18 mouse cellular contexts compared by ENCODE assay signal in genomic region chr4:137517989-137518691, GRCm38 (mm10). TPM values are rescaled to one million over a fixed set of nuclear protein-coding genes. Genes with fewer than 3 reads are reported as not detected.
A peak's percentile ranks its signal among the peaks of the same experiment; 100 is the strongest.
DNase-seq lines count a peak whose midpoint lies in the region; ATAC-seq and TF ChIP-seq lines count a peak whose summit lies in the region.
"Had no signal": no experiment of that assay in that cellular context is flagged by ENCODE, and none has a peak within 500 bp of the region (broad histone marks: within the 10 kb centered on the region; RNA-seq: fewer than 3 reads in every experiment).

No protein-coding gene starts in this region.

- H3K9ac ChIP-seq in kidney, postnatal 0 days (ENCODE audit: low read depth, low read length) = no peak overlapping the region
- H3K9ac ChIP-seq in ES-E14 (ENCODE audit: insufficient read depth, low read depth, low read length, poor library complexity, severe bottlenecking) = peak overlapping the region; percentile 57
- H3K9ac ChIP-seq in stomach, postnatal 0 days (ENCODE audit: low read length) = no peak overlapping the region
- H3K9ac ChIP-seq: lung, embryonic 15.5 days had no signal

- H3K36me3 ChIP-seq in kidney, postnatal 0 days (ENCODE audit: insufficient read depth, low read length) = peaks cover 80% of the 10 kb centered on the region
- H3K36me3 ChIP-seq in ES-E14 (ENCODE audit: control insufficient read depth, insufficient read depth, low read length, poor library complexity, severe bottlenecking) = peaks cover 85% of the 10 kb centered on the region
- peaks cover 57% of the 10 kb centered on the region for H3K36me3 ChIP-seq in stomach, postnatal 0 days (ENCODE audit: control insufficient read depth, insufficient read depth, low read length)

- ATAC-seq in kidney, postnatal 0 days (replicated peaks; ENCODE audit: low FRiP score, low read depth) = no peak
- no peak for ATAC-seq in stomach, postnatal 0 days (ENCODE audit: low FRiP score, low TSS enrichment)
- ATAC-seq: hindbrain, embryonic 16.5 days had no signal

- 84% methylated on average over 36 of the region's 36 CpGs for WGBS in kidney, postnatal 0 days
- WGBS in stomach, postnatal 0 days = 74% methylated on average over 36 of the region's 36 CpGs

- no peaks in the 10 kb centered on the region for H3K4me1 ChIP-seq in kidney, postnatal 0 days (replicated peaks; ENCODE audit: insufficient read depth, low read length)
- H3K4me1 ChIP-seq in ES-E14 (ENCODE audit: control insufficient read depth in 2 of 2, insufficient read depth in 2 of 2, low read length in 2 of 2, poor library complexity in 1 of 2) = no peaks in the 10 kb centered on the region; a peak in 1 of 4 replicates
- no peaks in the 10 kb centered on the region for H3K4me1 ChIP-seq in stomach, postnatal 0 days (replicated peaks; ENCODE audit: control insufficient read depth, insufficient read depth)
- H3K4me1 ChIP-seq: lung, embryonic 15.5 days had no signal

- DNase-seq in kidney, postnatal 0 days (ENCODE audit: low spot score) = peak; percentile 44
- no peak for DNase-seq in kidney, adult 8-10 months
- peak; percentile 51 for DNase-seq in testis, postnatal 10 days (ENCODE audit: low spot score)
- DNase-seq in testis, postnatal 14 days (ENCODE audit: low spot score) = no peak
- DNase-seq in ES-E14 (ENCODE audit: low read depth, low spot score) = peak; percentile 21
- DNase-seq in stomach, postnatal 0 days (ENCODE audit: low spot score) = peak; percentile 34
- no peak for DNase-seq in gastrocnemius, postnatal 14 days
- DNase-seq: adrenal gland, adult 8-10 months; cerebellum, adult 8-10 months; heart, adult 11 months; kidney, postnatal 25 days; layer of hippocampus, postnatal 36 days had no signal

- H3K4me3 ChIP-seq in kidney, postnatal 0 days (replicated peaks; ENCODE audit: low read depth, low read length) = no peak overlapping the region
- H3K4me3 ChIP-seq in ES-E14 (ENCODE audit: insufficient read depth in 1 of 2, low read depth in 1 of 2, low read length in 2 of 2, poor library complexity in 1 of 2, severe bottlenecking in 1 of 2) = peak overlapping the region; percentile 22 to 51; a peak in 3 of 4 replicates
- no peak overlapping the region for H3K4me3 ChIP-seq in stomach, postnatal 0 days (ENCODE audit: low read depth, low read length)
- H3K4me3 ChIP-seq: erythroblast, embryonic 14.5 days; lung, embryonic 15.5 days had no signal

- in situ Hi-C loops in ES-E14 (cut with MboI; ENCODE audit: low sequenced_read_pairs in 2 of 2, unreplicated experiment in 2 of 2) = no loop called here

- H3K27ac ChIP-seq in kidney, postnatal 0 days = no peak overlapping the region
- no peak overlapping the region for H3K27ac ChIP-seq in ES-E14 (ENCODE audit: insufficient read depth, low read depth, low read length, poor library complexity, severe bottlenecking)
- H3K27ac ChIP-seq in stomach, postnatal 0 days (replicated peaks) = no peak overlapping the region
- H3K27ac ChIP-seq: lung, embryonic 15.5 days had no signal

- H3K27me3 ChIP-seq in kidney, postnatal 0 days (ENCODE audit: insufficient read depth, low read length) = no peaks in the 10 kb centered on the region
- H3K27me3 ChIP-seq in stomach, postnatal 0 days (ENCODE audit: control insufficient read depth, insufficient read depth, low read length) = no peaks in the 10 kb centered on the region
- H3K27me3 ChIP-seq: lung, embryonic 15.5 days had no signal

- TF ChIP-seq EP300 in stomach, postnatal 0 days (optimal IDR thresholded peaks at IDR 0.05) = no peak

- intact Hi-C loops in gastrocnemius, postnatal 14 days (cut with DNase I; ENCODE audit: low total_unique reads) = loop anchor here (5.0 kb wide), 1 partner anchor 76 kb away; no protein-coding TSS in a partner anchor

- TF ChIP-seq CTCF in kidney, postnatal 0 days (IDR thresholded peaks at IDR 0.05; ENCODE audit: low read depth) = peak; percentile 56
- TF ChIP-seq CTCF in stomach, postnatal 0 days (IDR thresholded peaks at IDR 0.05; ENCODE audit: low read depth) = peak; percentile 64

- no peaks in the 10 kb centered on the region for H3K9me3 ChIP-seq in kidney, postnatal 0 days (replicated peaks; ENCODE audit: low read length)
- no peaks in the 10 kb centered on the region for H3K9me3 ChIP-seq in ES-E14 (ENCODE audit: control insufficient read depth, insufficient read depth, low read depth, low read length)
- H3K9me3 ChIP-seq in stomach, postnatal 0 days (ENCODE audit: control insufficient read depth, low read length) = no peaks in the 10 kb centered on the region
- H3K9me3 ChIP-seq: lung, embryonic 15.5 days had no signal

- H3K4me2 ChIP-seq in kidney, postnatal 0 days (ENCODE audit: low read length) = no peak overlapping the region
- no peak overlapping the region for H3K4me2 ChIP-seq in stomach, postnatal 0 days (replicated peaks; ENCODE audit: low read depth)
- H3K4me2 ChIP-seq: lung, embryonic 15.5 days had no signal

TF ChIP-seq in ES-E14, 5 proteins besides CTCF, POLR2A, EP300 and RAD21:
- TF ChIP-seq CHD2 (IDR thresholded peaks at IDR 0.05; ENCODE audit: low read depth, low read length) (no peak), MAFK (IDR thresholded peaks at IDR 0.05; ENCODE audit: insufficient read depth, low read depth, low read length) (no peak), ZC3H11A (IDR thresholded peaks at IDR 0.05; ENCODE audit: borderline replicate concordance, low read depth, low read length) (no peak)

RNA-seq across cellular contexts. Expression of gene Hspg2, which starts 49.6 kb away (rescaled TPM):
- 31.3 and 34.0 TPM in 2 replicates for polyA plus RNA-seq in kidney, postnatal 0 days (2015; fragmentation: Nextera tagmentation; extraction: Ambion mirVana)
- total RNA-seq in ES-E14 (2012; rRNA removed) = 226 and 278 TPM in 2 replicates
- polyA plus RNA-seq in stomach, postnatal 0 days (2015; fragmentation: Nextera tagmentation; extraction: Ambion mirVana) = 16.0 and 18.8 TPM in 2 replicates
- 100 to 1,000 TPM; 193 to 224 TPM for total RNA-seq in gastrocnemius, postnatal 14 days (2021)

RNA-seq across cellular contexts. Expression of gene Ldlrad2, which starts 56.2 kb away (rescaled TPM):
- polyA plus RNA-seq in kidney, postnatal 0 days (2015; fragmentation: Nextera tagmentation; extraction: Ambion mirVana) = not detected in 2 replicates
- total RNA-seq in ES-E14 (2012; rRNA removed) = not detected in 2 replicates
- polyA plus RNA-seq in stomach, postnatal 0 days (2015; fragmentation: Nextera tagmentation; extraction: Ambion mirVana) = not detected in 2 replicates
- total RNA-seq in gastrocnemius, postnatal 14 days (2021) = not detected
- total RNA-seq: adrenal gland, adult 8-10 months; layer of hippocampus, postnatal 36 days; neutrophil, adult 5-6 weeks had no signal
- polyA plus RNA-seq: erythroblast, embryonic 14.5 days; heart, embryonic 16.5 days; limb, embryonic 11.5 days had no signal

Comparison
In these comparisons a context has a peak if more than half of its experiments do, and no peak if none do; other contexts are left out.
1. DNase-seq: peak in kidney, postnatal 0 days (single experiment), testis, postnatal 10 days (single experiment), ES-E14 (single experiment) and stomach, postnatal 0 days (single experiment); none in kidney, adult 8-10 months (0 of 2), testis, postnatal 14 days (single experiment) and gastrocnemius, postnatal 14 days (single experiment).
2. H3K4me3 ChIP-seq: peak in ES-E14 (2 of 2); none in kidney, postnatal 0 days (single experiment) and stomach, postnatal 0 days (single experiment).